Mouse (Mus musculus) left cerebral cortex, postnatal 25 days (tissue): ENCODE data around the gene Igdcc4. TPM values are rescaled to one million over a fixed set of nuclear protein-coding genes. Genes with fewer than 3 reads are reported as not detected.

ENCODE experiments used
- DNase-seq, 2 experiments: peaks; one replicate each; pipeline ENCODE4 v3.0.0; 2022; ENCODE audit warnings: low spot score in 2 of 2, mixed read lengths in 1 of 2
- intact Hi-C: fragments of 180-260 bp; cut with DNase I; formaldehyde crosslinking; loops from one replicate; pipeline ENCODE4 v1.15.1; 2025
- total RNA-seq, 2 experiments: library from RNA; stranded (reverse); gene quantifications; 2 replicates each; pipeline ENCODE4 v1.2.3; 2021

Igdcc4 gene
- total RNA-seq, 2 experiments from 2014 or later = 23.4 to 24.5 TPM

DNA sequence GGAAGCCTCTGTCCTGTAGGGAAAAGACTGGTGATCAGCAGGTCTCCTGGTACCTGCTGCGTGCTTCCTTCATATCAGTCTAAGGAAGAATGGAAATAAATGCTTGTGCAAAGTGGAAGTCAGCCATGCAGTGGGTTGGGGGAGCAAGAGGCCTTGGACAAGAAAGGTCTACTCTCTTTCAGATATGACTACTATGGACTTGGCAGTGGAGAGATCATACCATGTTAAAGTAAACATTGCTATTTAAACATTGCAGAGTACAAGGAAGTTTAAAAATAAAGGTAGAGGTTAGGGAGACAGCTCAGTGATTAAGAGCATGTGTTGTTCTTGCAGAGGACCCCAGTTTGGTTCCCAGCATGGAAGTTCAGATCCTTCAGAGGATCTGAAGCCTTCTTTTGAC, 6.6 kb downstream of the Igdcc4 start:
- intact Hi-C loops = no loop called here
- DNase-seq = no peak

DNA sequence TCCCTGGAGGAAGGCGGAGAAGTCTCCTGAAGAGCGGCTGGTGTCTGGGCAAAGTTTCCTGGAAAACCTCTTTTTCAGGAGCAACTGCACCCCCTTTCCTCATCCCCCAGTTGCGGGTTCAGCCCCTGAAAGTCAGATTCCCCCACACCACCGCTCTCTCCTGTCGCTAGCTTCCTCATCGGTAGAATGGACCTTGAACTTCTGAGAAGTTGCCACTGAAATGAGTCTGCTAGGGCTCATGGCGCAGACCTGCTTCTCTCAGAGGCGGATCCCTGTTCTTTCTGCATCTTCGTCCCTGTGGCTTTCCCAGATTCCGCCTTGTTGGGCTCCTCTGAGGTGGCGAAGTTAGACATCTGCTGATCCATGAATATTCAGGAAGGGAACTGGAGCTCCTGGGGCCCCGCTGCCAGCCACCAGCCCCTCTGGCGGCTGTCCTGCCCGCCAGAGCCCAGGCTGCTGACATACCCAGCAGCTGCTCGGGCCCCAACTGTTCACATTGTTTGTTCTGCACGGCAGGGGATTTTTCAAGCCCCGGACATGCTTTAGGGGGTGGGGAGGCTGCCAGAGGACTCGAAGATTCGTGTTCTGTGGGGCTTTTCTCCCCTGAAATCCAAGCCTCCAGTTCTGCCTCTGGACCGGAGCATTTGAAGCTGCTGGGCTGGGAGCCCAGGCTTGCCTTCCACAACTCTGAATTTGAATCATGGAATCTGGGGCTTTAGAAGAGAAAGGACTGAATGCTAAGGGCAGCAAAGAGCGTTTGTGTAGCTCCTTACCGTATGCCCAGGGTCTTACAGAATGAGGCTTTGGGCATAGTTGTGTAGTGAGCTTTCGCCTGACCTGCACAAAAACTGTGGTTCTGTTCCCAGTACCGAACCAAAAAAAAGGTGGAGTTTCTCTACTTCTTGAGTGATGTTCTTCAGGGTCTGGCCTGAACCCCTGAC, 8.1 kb downstream of the Igdcc4 start:
- intact Hi-C loops = no loop called here
- peak; percentile 20 to 72 for DNase-seq

DNA sequence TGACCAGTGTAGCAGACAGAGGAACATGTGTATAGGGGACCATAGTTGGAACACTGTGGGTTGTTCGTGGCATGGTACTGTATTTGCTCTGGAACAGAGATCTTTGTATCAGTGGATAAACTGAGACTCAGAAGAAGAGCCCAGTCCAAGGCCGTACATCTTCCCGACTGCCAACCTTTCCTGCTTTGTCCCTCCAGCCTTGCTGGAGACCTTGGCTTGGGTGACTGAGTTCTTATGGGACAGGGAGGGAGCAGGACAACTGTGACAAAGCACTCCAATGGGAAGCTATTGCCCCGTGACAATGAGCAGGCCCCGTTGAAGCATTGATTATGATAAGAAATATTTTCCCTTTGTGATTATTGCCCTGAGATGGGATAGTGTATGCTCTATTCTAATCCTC, 10.4 kb downstream of the Igdcc4 start:
- intact Hi-C loops = no loop called here

DNA sequence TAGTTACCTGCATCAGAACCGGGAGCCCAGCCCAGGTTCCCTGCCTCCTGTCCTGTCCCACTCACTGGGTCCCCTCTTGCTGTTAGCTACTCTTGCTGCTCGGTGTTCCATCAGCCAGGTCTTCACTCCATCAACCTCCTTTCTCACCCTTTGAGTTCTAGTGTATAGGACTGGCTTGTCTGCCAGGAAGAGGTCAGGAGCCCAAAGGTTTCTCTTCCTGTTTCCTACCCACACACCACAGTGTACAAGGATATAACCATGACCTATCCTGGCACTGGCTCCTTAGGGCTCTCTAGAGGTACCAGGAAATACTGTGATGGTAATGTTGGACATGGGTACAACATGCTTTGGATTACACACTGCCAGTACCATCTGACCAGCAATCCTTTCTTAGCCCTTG, 12.4 kb downstream of the Igdcc4 start:
- intact Hi-C loops = no loop called here
- no peak for DNase-seq

More for the DNA sequence above, 10.4 kb downstream of the Igdcc4 start:
- DNase-seq = no peak

DNA sequence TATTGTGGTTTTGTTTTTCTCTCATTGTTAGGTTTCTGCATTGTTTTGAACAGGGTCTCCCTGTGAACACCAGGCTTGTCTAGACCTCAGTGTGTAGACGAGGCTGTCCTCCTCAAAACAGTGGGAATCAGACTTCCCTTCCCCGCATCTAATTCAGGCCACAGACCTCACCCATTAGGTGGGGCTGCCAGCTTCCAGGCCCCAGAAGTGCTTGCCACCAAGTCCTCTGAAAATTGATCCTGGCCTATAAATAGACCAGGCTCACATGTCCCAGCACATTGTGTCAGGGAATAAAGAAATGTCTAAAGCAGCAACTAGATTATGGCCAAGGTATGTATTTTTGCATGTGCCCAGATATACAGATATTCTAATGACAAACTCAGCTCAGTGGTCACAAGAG, 14.6 kb downstream of the Igdcc4 start:
- no peak for DNase-seq
- intact Hi-C loops = no loop called here

DNA sequence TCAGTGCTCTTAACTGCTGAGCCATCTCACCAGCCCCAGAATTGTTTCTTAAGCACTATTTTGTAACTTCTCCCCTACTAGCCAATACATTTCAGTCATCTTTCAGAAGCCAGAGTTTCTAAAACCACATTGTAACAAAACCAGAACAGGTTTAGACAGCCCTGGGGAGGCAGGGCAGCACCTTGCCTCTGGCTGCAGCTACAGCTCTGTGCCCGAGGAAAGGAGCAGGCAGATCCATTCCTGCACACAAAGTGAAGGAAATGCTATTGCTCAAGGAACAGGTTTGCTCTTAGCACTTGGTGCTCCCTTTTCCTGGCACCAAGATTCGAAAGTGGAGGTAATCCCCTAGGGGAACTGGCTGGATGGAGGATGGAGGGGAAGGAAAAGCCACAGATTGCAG, 16.2 kb downstream of the Igdcc4 start:
- intact Hi-C loops = no loop called here

DNA sequence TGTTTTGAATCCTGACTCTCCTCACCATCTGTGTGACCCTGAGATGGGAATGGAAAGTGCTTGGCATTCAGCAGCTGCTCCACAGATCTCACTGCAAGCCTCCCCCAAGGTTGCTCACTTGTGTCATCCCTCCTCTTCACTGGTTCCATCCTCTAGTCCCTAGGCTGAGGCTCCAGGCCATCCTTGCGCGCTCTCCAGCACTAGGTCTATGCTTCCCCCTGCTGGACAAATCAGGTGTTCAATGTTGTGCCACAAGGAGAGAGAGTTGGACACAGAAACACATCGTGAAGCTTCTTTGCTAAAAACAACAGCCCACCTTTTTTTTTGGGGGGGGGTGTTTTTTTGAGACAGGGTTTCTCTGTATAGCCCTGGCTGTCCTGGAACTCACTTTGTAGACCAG, 19.6 kb downstream of the Igdcc4 start:
- intact Hi-C loops = loop anchor here (5.0 kb wide), 1 partner anchor 39 kb away; no protein-coding TSS in a partner anchor
- DNase-seq = peak; percentile 76 to 78

More for the DNA sequence above, 16.2 kb downstream of the Igdcc4 start:
- DNase-seq = no peak

DNA sequence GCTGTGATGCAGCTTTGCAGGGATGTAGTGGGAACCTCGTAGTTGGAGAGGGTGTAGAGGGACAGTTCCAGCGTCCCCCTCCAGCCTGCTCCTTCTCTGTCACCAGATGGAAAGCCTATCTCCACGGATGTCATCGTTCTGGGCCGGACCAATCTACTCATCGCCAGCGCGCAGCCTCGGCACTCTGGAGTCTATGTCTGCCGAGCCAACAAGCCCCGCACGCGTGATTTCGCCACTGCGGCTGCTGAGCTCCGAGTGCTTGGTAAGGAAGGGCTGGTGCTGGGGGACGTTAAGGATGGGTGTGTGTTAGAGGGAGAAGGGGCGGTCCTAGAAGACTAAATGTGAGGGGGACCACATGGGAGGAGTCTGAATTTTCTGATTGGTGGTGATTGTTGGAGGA, 21.3 kb downstream of the Igdcc4 start:
- DNase-seq = peak; percentile 72 to 91

DNA sequence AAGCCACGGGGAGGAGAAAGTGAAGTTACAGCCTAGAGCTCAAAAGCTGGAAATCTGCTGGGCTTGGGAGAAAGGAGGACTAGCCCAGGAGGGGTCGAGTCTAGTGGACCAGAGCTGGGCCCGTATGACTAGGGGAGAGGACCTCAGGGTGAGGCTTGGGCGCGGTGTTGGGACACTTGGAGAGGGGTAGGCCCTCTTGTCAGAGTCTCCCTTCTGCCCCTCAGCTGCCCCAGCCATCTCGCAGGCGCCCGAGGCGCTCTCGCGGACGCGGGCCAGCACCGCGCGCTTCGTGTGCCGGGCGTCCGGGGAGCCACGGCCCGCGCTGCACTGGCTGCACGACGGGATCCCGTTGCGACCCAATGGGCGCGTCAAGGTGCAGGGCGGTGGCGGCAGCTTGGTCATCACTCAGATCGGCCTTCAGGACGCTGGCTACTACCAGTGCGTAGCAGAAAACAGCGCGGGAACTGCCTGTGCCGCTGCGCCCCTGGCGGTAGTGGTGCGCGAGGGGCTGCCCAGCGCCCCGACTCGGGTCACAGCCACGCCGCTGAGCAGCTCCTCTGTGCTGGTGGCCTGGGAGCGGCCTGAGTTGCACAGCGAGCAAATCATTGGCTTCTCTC, 22.4 kb downstream of the Igdcc4 start:
- intact Hi-C loops = loop anchor here (5.0 kb wide), 1 partner anchor 41 kb away; no protein-coding TSS in a partner anchor
- DNase-seq = no peak

More for the DNA sequence above, 21.3 kb downstream of the Igdcc4 start:
- intact Hi-C loops = loop anchor here (5.0 kb wide), 1 partner anchor 40 kb away; no protein-coding TSS in a partner anchor

DNA sequence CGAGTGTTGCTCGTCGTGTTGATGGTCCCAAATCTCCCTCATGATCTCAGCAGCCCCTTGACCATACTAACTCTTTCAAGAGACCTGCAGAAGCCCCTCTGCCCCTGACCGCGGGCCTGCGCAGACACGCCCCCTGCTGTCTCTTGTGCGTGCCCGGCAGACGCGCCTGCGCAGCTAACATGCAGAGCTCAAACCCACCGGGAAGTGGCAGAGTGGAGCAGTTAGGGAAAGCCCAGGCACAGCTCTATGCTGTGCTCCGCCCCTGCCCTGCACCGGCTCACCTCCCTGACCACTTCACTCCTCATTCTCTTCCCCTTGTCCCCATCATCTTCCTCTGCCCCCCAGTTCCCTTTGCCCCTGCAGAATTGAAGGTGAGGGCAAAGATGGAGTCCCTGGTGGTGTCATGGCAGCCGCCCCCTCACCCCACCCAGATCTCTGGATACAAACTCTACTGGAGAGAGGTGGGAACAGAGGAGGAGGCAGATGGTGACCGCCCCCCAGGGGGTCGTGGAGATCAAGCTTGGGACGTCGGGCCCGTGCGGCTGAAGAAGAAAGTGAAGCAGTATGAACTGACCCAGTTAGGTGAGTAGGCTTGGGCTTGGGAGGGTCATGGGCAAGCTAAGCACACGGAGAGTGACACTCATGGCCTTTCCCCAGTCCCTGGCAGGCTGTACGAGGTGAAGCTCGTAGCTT, 27.0 kb downstream of the Igdcc4 start:
- intact Hi-C loops = no loop called here

DNA sequence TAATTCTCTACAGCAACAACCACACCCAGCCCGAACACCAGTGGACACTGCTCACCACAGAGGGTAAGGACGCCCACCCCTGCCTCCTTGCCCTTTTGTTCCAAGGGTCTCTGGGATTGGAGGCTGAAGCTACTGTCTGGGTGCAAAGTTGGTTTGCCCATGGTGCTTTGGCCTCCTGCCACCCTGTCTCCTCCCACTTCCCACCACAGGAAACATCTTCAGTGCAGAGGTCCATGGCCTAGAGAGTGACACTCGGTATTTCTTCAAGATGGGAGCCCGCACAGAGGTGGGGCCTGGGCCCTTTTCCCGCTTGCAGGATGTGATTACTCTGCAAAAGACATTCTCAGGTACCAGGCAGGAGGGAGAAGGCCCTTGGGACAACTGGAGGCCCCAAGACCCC, 30.4 kb downstream of the Igdcc4 start:
- no peak for DNase-seq
- intact Hi-C loops = loop anchor here (2.0 to 5.0 kb wide), 2 partner anchors 31 to 151 kb away; no protein-coding TSS in a partner anchor

More for the DNA sequence above, 27.0 kb downstream of the Igdcc4 start:
- DNase-seq = peak; percentile 25 to 30

DNA sequence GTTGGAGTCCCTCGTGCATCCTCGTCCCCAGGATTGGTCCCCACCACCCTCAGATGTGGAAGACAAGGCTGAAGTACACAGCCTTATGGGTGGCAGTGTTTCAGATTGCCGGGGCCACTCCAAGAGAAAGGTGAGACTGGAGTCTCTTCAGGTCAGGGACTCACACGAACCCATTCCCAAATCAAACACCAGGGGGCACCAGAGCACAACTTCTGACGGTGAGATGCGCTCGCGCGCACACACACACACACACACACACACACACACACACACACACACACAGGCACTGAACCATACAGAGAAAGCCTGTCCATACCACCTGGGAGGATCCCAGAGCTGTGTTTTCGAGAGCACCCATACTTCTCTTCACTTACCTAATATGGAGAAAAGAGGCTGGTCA, 32.5 kb downstream of the Igdcc4 start:
- intact Hi-C loops = loop anchor here (1.0 to 5.0 kb wide), 3 partner anchors 29 to 149 kb away; no protein-coding TSS in a partner anchor
- peak; percentile 69 to 78 for DNase-seq

DNA sequence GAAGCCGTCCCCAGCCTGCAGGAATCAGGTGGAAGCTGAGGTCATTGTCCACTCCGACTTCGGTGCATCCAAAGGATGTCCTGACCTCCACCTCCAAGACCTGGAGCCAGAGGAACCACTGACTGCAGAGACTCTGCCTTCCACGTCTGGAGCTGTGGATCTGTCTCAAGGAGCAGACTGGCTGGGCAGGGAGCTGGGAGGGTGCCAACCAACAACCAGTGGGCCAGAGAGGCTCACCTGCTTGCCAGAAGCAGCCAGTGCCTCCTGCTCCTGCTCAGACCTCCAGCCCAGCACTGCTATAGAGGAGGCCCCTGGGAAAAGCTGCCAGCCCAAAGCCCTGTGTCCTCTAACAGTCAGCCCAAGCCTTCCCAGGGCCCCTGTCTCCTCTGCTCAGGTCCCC, 33.8 kb downstream of the Igdcc4 start:
- intact Hi-C loops = no loop called here
- DNase-seq = no peak

DNA sequence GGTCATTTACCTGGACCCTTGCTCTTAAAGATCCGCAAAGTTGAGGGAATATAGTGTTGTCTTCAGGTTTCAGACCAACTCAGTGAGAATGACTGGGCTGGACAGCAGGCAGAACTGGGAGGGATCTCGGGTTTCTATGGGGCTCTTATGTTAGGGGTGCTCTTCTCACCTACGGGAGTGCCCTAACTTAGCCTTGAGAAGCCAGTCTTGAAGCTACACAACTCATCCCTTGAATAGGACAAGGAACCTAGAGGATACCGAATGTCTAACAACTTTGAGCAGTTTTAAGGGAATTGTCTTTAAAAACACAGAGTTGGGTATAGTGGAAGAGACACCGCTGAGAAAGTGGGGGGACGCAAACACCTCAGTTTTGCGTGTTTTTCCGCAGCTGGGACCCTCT, 39.2 kb downstream of the Igdcc4 start:
- DNase-seq = no peak
- intact Hi-C loops = no loop called here

DNA sequence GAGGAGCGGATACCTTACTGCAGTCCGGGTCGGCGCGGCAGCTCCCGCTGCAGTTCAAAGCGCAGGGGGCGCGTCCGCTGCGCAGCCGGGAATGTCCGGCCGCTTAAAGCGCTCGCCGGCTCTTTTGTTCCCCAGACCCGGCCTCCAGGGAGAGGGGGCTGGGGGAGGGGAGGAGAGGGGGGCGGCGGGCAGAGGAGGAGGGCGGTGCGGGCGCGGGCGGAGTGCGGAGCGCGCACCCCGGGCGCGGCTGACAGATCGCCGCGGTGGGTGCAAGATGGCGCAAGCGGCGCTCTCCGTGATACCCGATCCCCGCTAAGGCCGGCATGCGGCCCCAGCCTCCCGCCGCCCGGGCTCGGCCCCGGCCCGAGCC, 39.6 kb downstream of the Igdcc4 start, which contains the start of gene Igdcc3:
Gene Igdcc3, plus strand, starts transcription at position 254 of the 370 bp plus-strand sequence.
- DNase-seq = peak; percentile 20 to 56
- intact Hi-C loops = no loop called here

DNA sequence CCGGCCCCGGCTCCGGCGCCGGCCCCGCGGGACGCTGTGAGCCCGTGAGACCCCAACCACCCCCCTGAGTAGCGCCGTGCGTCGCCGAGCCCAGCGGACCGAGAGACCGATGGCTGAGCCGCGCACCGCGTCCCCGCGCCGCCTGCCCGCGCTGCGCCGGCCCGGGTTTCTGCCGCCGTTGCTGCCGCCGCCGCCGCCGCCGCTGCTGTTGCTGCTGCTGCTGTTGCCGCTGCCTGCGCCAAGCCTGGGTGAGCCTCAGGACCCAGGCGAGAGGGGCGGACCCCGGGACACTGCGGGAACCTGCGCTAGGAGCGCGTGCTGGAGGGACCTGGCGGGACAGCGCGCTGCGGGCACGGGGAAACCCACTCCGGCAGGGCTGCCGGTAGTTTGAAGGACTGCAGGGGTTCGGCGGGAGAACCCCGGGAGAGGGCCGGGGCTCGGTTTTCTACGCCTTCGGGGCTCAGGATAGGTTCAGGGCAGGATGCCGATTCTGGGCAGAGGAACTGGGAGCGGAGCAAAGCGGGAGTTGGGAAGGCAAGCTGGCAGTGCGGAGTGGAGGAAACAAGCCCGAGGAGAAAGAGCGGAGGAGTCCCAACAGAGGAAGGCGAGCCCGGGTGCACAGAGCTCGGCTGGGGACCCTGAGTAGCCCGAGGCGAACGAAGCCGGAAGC, 40.2 kb downstream of the Igdcc4 start:
- intact Hi-C loops = no loop called here

DNA sequence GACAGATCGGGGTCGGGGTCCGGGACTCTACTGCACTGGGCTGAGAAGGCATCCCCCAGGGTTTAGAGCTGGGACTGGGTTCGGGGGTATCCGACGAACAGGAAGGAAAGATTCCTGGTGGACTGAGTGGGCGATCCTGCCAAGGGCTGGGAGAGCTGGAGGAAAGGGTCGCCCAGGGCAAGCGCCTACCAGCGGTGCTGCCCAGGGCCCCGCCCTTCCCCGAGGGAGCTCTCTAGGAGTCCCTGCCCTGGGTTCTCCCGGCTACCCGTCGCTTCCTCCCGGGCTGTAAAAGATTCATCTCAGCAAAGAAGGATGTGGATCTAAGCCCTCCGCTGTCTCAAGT, 40.7 kb downstream of the Igdcc4 start:
- no peak for DNase-seq
- intact Hi-C loops = no loop called here

More for the DNA sequence above, 40.2 kb downstream of the Igdcc4 start:
- DNase-seq = peak; percentile 30 to 66

DNA sequence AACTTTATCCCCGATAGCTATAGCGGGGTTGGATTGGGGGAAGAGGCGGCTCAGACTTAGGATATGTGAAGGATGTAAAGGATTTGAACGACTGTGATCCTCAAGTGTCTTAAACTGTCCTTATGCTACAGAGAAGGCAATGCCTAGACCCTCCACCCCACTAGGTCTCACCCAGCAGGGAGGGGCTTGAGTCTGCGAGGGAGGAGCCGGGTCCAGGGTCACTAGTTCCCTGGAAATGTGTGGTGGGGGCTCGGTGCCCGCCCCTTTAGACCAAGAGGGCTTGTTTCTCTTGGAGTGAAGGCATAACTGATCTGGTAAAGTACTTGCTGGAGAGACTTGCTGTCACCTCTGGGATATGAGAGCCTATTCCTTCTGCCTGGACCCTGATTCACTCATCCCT, 41.1 kb downstream of the Igdcc4 start:
- no peak for DNase-seq
- intact Hi-C loops = no loop called here

DNA sequence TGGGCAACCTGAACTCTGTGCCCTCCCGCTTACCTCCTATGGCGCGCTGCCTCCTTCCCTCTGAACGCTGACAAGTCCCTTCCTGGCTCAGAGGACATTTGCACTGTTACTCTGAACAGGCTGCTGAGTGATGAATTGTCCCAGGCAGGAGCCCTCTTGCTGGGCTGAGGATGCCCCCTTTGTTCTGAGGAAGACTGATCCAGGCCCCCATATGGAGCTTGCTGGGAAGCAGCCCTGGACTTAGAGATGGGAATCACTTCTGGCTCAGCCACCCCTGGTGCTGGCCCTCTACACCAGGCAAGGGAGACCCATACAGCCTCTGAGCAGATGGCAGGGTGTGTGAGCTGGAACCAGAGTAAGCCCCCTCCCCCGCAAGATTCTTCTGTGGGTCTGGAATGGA, 44.7 kb downstream of the Igdcc4 start:
- intact Hi-C loops = no loop called here
- DNase-seq = no peak

DNA sequence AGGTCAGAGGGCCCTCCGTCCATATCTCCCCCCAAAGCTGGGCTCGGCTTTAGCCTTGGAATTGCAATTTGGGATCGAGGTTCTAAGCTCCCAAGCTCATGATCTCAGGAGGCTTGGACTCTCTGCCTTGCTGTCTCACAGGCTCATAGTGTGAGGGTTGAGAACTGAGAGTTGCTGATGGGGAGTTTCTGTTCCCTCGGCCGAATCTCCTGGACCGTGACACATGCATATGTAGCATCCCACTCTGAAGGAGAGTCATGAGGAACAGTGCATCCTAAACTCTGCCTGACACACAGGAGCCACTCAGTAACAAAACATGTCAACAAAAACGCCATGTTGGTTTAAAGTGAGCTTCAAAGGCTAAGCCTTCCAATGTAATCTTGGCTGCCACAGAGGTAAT, 47.2 kb downstream of the Igdcc4 start:
- intact Hi-C loops = no loop called here
- DNase-seq = no peak
